Mouse (Mus musculus) heart, postnatal 10 days (tissue): ENCODE results near the gene Casz1. TPM values are rescaled to one million over a fixed set of nuclear protein-coding genes. Genes with fewer than 3 reads are reported as not detected.

Source experiments
- DNase-seq, 2 experiments: peaks; one replicate each; pipeline ENCODE4 v3.0.0; 2021
- intact Hi-C: fragments of 180-260 bp; cut with DNase I; formaldehyde crosslinking; loops from one replicate; pipeline ENCODE4 v1.15.1; 2025
- total RNA-seq, 2 experiments: library from RNA; stranded (reverse); gene quantifications; 2 replicates each; pipeline ENCODE4 v1.2.3; 2021

The Casz1 gene
- total RNA-seq, 2 experiments from 2014 or later: 64.7 to 67.2 TPM

DNA sequence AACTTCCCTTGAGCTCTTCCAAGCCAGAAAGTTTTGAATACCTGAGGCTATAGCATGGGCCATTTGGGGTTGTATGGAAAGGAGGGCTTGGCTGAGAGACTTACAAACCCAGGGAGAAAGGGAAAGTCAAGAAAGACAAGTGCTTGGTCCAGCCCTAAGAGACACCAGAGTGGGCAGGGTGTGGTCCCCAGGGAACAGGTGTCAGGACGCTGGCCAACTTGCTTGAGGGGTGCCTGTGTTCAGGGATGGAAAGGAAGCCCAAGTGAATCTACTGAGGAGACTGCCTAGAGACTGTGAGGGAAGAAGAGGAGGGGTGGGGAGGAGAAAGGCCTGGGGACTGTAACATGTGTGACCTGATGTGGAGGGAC is 95.7 kb downstream of the Casz1 start:
- no peak for DNase-seq

DNA sequence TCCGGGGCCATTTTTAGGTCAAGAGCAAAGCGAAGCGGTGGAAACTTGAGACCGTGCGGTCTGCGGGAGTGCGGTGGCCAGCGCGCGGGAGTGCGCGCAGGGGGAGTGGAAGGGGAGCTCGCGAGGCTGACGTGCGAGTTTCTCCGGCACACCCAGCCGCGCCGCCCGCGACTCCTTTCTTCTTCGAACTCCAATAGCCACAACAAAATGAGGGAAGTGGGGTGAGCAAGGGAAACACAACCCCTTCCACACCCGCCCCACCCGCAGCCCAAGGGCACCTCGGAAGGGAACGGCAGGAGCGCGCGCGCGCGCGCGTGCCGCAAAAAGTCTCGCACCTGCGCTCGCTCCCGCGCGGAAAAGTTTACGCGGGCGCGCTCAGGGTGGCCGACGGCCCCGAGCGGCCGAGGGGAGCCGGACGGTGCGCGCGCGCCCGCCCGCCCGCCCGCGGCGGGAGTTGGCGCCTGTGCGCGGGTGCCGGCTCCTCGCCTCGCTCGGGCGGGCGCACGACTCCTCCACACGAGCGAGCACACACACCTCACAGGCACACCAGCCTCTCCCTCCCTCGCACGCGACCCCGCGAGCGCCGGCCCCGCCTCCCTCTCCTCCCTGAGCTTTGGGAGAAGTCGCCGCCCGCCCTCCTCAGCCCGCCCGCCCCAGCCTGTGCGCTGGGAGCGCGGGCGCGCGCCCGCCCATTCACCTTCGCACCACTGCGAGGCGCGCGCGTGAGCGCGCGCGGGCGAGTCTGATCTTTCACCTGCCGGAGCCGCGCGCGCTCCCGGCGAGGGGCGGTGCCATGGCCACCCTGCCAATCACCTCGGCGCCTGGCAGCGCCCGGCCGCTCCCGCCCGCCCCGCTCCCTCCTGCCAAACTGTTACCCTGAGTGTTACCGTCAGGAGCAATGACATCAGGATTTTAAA is 96.3 kb downstream of the Casz1 start:
- peak; percentile 83 to 86 for DNase-seq
- intact Hi-C loops: loop anchor here (5.0 kb wide), 3 partner anchors 52 to 158 kb away; no protein-coding TSS in a partner anchor

More for the DNA sequence above, 95.7 kb downstream of the Casz1 start:
- intact Hi-C loops: loop anchor here (2.0 to 5.0 kb wide), 4 partner anchors 15 to 158 kb away; no protein-coding TSS in a partner anchor

DNA sequence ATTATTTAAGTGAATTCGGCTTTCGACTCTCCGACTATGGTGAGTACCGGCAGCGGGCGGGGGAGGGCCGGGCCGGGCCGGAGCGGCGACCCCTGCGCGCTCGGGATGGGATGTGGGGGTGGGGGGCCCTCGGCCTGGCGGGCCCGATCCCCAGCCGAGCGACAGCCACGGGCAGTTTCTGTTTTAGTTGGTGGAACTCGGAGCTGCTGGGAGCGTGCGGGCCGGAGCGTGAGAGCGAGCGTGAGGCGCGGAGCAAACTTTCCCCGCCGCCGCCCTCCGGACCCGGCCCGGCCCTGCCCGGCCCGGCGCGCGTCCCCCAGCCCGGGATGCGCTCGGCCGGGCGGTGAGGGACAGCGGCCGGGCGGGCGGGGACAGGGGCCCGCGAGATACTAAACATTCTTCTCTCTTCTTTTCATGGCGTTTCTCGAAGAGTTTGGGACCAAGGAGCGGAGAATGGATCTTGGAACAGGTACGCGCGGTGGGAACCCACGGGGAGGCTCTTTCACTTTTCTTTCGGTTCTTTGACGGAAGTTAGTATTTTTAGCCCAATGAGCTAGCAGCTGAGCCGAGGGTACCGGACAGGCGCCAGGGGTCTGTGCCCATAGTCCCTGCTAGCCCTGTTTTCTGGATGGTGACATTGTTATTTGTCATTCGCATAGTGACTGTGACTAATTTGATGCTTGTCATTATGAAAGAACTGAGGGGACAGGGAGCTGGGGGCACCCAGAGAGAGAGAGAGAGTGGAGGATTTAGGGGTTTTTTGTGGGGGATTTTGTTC is 97.2 kb downstream of the Casz1 start:
- no peak for DNase-seq
- intact Hi-C loops: loop anchor here (5.0 kb wide), 3 partner anchors 51 to 159 kb away; no protein-coding TSS in a partner anchor

DNA sequence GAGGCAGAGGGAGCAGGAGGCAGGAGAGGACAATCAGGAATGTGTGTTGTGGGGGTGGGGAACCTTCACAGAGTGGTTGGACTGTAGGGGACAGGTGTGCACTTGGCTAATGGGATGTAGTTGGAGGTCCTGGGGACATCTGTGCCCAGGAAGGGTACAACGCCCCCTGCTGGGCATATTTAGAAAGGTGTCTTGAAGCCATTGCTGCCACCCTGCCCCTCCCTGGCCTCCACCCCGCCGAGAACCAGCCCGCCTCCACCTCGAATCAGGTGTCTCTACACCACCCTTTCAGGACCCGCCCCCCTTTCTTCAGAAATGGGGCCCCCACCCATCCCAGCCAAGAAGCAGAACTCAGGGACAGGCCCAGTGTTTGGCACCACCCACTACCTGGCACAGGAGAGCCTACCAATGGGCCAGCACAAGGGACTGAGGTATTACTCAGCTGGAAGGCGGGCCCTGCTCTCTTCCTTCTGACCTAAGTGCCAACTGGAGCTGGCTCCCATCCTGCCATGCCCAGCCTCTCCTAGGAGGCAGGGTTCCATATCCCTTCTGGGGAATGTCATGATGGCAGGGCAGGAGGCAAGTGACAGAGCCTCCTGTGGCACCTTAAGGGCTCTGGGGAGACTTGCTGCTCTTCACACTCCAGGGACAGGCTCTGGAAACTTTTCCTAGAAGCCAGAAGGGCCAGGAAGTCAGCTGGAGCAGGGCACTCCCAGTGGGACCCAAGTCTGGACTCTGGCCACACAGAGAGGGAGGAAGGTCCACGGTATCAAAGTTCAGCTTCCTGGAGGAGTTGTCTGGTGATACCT is 98.9 kb downstream of the Casz1 start:
- intact Hi-C loops: loop anchor here (5.0 kb wide), 3 partner anchors 49 to 161 kb away; no protein-coding TSS in a partner anchor
- peak; percentile 58 to 73 for DNase-seq

DNA sequence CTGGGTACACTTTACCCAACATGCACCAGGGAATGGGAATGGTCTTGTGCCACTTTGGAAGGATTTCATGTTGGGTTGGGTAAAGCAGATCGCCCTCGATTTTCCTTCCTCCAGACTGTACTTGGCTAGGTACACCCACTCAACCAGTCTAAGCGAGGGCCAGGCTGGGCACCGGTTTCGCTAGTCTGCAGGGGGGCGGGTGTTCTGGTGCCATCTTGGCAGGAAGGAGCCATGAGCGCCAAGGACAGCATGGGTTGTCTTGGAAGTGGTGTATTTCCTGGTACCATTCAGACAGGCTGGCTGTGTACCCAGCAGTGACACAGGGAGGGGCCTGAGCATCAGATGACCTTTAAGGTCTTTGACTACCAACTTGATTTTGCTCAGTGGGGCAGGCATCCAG is 101.1 kb downstream of the Casz1 start:
- intact Hi-C loops: loop anchor here (5.0 kb wide), 1 partner anchor 142 kb away; no protein-coding TSS in a partner anchor
- peak; percentile 22 to 48 for DNase-seq

DNA sequence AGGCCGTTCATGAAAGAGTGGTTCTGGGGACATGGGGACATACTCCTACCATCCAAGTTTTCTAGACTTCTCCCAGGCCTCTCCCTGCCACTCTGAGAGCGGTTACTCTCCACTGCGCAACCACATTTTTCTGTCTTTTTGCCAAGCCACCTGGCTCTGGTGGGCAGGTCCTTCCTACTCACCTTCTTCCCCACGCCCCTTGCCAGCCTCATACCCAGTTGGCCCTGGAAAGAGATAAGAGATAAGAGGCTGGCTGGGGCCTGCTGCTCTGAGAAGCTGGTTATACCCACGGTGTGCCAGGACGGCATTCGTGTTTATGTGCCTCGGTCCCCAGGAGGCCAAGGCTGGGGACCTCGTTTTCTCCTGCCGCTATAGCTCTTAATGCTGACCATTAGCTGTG is 102.6 kb downstream of the Casz1 start:
- intact Hi-C loops: loop anchor here (5.0 kb wide), 1 partner anchor 140 kb away; no protein-coding TSS in a partner anchor

DNA sequence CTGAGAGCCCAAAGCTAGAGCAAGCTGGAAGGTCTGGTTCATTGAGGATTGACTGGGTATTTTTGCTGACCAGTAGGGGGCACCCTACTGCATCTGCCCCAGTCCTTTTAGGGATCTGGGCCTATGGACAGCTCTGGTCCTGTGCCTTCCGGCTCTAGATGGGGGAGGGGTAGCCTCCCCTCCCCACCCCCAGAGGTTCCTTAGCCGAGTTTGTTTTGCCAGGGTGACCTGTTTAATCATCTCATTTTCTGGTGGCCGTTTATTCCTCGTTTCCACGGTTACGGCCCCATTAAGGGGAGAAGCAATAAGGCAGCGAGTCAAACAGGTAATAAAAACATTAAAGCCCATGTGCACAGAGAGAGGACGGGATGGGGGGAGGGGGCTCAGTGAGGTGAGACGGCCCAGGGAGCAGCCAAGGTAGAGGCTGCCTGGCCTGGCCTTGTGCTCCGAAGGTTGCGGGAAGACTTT is 104.0 kb downstream of the Casz1 start:
- no peak for DNase-seq
- intact Hi-C loops: loop anchor here (5.0 kb wide), 1 partner anchor 139 kb away; no protein-coding TSS in a partner anchor

More for the DNA sequence above, 102.6 kb downstream of the Casz1 start:
- no peak for DNase-seq

DNA sequence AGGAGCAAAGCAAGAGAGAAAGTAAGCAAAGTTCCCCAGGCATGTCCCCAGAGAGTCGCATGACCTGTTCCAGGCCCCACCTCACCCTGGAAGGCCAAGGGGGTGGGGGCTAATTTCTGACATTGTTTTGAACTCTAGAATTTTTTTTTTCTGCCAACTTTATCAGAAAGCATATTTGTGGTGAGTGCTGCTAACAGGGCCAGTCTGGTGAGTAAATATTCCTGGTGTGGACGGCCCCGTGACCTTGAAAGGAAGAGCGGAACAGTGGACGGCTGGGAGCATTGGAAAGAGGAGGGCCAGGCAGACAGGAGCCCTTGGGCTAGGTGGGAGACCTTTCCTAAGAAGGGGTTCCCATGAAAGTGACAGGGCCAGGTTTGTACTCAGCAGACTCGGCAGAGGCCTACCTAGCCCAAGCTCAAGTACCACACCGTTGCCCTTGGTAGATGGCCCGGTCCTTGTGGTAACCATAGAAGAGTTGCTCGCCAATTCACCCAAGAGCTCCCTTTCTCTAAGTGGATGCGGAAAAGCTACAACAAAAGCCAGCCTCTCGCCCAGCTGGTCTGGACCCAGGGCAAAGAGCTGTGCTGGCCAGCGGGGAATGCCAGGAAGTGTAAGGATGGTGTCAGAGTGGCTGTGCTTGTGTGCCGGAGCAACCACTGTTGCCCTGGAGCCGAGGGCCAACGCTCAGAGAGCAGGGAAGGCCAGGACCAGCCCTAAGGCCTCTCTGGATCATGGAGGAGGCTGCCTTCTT is 104.7 kb downstream of the Casz1 start:
- intact Hi-C loops: loop anchor here (5.0 kb wide), 1 partner anchor 138 kb away; no protein-coding TSS in a partner anchor
- DNase-seq: no peak

DNA sequence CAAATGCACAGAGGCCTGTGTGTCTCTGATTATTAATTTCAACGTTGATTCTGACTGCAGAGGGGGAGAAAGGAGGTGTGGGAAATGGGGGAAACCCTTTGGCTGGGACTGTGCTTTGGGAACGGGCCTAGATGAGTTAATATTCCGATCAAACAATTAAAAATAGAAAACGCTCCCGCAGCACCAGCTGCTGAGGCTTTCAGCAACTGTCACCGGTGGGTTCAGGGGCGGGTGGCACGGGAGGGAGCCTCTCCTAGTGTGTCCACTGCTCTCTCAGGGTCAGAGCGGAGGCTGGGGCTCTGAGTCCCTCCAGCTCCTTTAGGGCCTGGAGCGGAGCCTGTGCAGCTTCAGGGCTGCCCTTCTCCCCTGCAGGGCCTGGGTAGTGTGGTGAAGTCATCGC is 105.3 kb downstream of the Casz1 start:
- no peak for DNase-seq
- intact Hi-C loops: loop anchor here (5.0 kb wide), 1 partner anchor 138 kb away; no protein-coding TSS in a partner anchor

DNA sequence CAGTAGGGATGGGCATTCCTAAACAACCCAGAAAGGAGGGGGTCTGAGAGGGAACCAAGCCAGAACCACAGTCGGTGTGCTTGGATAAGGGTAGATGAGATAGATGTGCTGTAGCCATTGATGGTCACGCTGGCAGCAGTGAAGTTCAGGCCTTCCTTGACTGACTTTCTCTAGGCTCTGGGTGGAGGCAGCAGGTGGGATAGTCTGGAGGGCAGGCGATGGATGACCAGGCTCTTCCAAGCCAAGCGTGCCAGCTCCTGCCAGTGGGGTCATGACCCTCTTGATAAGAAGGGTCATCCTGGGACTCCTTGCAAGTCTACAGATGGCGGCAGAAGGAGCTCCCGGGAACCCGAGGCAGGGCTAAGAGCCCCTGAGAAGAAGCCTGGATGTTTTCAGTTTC is 107.9 kb downstream of the Casz1 start:
- intact Hi-C loops: no loop called here
- no peak for DNase-seq

DNA sequence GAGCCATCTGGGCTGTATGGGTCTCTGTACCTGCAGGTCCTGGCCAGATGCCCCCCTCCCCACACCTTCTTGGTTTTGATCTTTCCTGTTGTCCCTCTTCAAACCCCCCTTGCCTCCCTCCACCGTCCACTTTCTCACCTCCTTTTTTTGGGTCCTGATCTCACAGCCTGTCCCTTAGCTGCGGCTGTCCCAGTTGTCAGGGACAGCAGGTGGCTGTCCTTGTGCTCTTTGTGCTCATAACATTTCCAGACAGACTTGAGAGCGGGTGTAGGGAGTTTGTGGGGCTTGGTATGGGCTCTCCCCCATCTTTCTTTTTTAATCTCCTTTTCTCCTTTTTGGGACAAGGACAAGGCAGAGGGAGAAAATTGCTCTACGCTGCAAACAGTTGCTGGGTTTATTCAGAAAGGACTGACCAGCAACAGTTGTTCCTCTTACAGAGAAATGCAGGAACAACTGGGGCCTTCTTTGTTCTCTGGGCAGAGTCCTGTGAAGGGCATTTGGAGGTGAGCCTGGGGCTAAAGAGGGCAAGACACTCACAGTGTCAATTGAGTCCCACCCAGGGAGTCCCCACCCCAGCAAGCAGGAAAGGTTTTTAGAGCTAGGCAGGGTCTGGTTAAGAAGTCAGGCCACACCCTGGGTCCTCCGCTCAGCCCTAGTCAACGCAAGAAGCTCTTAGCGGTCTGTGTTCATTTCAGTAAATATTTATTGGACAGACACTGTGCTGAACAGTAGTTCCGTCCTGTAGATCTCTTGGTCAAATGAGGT is 108.8 kb downstream of the Casz1 start:
- intact Hi-C loops: no loop called here
- DNase-seq: no peak

DNA sequence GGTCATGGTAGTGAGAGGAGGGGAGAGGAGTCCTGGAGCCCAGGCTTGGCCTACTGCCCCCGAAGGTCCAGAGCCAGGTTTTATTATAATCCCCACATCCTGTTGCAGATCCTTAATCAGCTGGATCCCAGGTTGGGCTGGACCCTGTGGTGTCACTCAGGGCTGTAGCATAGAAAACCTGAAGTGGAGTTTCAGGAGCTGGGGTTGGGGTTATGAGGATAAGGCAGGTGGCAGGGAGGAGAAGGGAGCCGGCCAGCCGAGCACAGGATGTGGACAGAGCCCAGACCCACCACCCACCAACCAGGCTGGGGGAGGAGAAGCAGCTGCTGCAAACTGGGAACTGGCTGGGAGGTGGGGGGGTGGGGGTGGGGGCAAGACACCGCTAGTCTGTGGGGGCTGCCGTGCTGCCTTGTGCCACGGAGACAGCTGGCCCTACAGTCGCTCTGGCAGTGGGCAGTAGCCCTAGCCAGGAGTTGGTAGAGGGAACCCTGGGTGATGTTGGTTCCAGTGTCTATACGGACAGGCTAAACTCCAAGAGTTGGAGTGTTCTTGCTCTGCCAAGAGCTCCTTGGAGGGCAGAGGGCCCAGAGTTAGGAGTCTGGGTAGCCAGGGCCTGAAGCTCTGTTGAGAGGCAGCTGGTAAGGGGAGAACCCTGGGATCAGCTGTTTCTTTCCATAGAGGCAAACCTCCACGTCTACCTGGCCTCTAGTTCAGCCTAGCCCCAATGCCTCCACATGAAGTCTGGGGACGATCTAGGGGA is 110.8 kb downstream of the Casz1 start:
- intact Hi-C loops: loop anchor here (1.0 kb wide), 1 partner anchor 111 kb away; the partner anchor contains the start of gene Casz1
- peak; percentile 79 to 80 for DNase-seq

DNA sequence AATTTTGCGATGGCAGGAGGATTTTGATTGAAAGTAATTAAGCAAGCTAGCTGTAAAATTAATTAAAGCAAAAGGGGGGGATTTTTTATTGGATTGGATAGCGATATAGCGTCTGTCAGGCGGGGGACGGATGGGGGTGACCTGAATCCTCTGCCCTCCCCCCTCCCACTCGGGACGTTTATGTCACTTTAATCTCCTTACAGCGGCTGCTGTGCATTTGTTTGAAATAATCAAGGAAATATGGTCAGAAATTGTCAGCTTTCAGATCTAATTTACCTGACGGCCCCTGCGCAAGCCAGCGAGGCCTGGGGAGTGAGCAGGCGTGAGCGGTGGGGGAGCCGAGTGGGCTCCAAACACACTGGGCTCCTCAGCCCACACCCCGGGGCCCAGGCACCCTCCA is 111.6 kb downstream of the Casz1 start:
- no peak for DNase-seq
- intact Hi-C loops: no loop called here

DNA sequence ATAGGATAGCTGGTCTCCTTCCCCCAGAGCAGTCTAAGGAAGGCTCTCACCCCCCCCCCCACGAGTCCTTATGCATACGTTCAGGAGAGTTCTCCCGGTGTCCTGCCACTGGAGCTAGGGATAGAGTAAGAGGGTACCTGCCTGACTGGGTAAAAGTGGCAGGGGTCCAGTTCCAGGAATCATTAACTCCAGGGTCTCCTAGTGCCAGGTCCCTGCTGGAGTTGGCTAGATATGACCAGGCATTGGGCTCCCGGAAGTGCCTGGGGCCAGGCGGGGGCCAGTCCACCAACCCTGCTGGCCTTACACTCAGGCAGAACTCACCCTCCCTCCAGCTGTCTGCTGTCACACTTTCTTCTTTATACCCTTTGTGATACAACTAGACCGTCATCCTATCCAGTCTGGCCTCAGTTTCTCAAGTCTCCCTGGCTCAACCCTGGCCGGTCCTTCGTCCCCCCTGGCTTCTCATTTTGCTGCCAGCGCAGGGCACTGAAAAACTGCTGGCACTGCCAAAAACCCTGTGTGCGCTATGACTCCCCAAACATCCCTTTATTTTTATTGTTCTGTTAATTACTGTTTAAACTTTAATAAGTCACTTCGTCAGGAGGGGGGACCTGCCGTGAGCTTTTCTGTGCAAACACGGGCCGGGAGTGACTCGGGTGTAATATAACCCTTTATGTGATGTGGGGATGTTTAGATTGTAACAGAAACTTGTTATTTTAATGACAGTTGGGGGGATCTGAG is 114.6 kb downstream of the Casz1 start:
- no peak for DNase-seq
- intact Hi-C loops: no loop called here

DNA sequence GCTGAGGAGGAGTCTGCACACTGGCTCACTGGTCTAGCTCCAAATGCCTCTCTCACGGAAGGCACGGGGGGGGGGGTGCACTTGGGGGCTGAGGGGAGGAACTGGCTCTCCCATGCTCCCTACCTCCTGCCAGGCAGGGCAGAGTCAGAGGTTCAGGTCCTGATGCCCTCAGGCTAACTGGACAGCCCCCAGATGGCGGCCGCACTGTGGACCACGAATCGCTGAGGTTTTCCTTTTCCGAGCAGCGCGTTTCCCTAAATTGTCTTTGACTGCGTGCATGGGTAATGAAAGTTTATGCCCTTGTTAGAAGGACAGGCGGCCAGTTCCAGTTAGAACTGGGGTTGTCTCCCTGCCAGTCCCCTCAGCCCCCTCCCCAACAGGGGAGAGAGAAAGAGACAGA is 116.4 kb downstream of the Casz1 start:
- no peak for DNase-seq
- intact Hi-C loops: no loop called here

DNA sequence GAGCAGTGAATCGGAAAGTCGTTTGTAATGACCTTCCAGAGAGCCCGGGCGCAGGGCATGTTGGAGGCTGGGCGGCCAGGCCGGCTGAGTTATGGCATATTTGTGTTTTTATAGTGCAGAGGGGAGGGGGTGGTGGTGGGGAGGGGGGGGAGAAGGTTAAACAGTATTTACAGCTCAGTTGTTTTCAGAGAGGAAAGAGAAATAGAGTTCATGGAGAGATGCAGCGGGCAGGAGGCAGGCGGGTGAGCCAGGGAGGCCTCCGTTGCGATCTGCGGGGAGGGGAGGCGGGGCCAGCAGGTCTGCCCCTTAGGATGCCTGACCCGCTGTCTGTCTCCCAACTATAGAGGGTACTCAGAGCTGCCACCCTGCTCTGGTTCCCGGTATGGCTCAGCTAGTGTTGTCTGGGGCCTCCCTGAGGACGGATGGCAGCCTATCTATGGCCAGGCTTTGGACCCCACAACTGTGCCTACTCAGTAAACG is 118.0 kb downstream of the Casz1 start:
- DNase-seq: no peak
- intact Hi-C loops: no loop called here

DNA sequence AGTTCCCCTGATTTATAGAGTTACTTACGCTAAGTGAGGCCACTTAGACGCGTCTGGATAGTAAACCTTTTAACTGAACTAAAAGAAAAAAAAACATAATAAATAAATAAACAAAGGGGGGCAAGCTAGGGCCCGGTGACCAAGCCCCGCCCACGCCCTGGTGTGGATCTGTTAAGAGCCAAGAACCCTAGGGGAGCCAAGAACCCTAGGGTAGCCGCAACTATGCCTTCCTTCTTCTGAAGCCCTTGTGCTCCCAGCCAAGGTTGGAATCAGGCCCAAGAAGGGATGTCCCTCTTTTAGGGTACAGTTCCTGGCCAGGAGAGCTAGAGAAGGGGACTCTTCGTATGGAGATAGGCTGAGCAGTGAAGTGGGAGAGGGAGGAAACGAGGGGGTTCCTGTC is 119.2 kb downstream of the Casz1 start:
- DNase-seq: no peak
- intact Hi-C loops: no loop called here
